Mouse (Mus musculus): Measurements from ENCODE around the gene Fbxl7. TPM values are rescaled to one million over a fixed set of nuclear protein-coding genes. Genes with fewer than 3 reads are reported as not detected.
"Not testable (repeated sequence)": the region's sequence is repeated elsewhere in the genome, so short reads cannot be mapped to it uniquely, and the experiment has no call there.

Fbxl7 gene
- polyA plus RNA-seq, 1 experiment from 2014 or later: 9.4 TPM

DNA sequence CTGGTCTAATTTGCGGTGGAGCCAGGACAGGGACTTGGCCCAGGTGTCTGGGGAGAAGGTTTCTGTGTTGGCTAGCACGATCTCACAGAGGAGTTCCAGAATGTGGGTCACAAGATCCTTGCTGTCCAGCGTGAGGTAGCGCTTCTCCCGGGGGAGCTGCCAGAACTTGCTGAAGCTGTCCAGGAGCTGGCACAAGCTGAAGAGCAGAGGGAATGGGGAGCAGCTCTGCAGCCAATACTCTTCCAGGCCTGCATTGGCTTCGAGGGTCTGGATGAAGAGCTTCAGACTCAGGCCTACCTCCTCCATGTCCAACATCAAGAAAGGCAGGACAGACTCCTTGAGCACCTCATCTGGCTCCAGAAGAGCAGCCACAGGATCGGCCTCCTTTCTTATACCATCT is 166.0 kb downstream of the Fbxl7 start:
- H3K36me3 ChIP-seq (replicated peaks); H3K4me3 ChIP-seq; H3K9ac ChIP-seq; H3K27me3 ChIP-seq (replicated peaks); H3K9me3 ChIP-seq; H3K27ac ChIP-seq; ATAC-seq (replicated peaks); H3K4me1 ChIP-seq; H3K4me2 ChIP-seq: not testable (repeated sequence)
- WGBS: 97% methylated on average over 6 of the region's 7 CpGs

DNA sequence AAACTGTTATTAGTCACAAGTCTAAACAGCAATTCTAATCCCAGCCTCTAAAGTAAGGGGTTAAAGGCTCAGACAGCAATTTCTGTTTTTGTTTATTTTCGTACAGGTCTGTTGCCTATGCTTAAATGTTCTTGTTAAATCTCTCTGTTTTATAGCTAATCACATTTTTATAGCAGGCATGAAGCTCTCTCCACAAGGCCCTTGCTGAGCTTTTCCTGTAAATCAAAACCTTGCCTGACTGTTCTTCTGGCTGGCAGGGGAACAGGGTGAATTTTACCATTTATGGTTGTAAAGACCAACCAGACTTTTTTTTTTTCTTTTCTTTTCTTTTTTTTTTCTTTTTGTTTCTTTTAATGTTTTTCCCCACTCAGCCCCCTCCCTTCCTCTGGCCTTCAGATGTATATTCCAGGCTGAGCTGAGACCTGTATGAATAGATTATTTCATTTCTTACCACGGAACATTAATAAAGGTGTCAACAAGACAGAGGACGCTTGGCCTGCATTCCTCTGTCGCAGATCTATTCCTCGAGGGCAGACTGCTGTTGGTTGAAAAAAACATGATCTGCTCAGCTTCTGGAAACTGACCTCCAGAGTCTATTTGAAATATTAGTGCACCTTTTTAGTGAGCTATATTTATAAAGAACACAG is 176.9 kb downstream of the Fbxl7 start:
- no peaks in the 10 kb centered on the region for H3K36me3 ChIP-seq (replicated peaks)
- no peaks in the 10 kb centered on the region for H3K9me3 ChIP-seq
- H3K4me1 ChIP-seq: peaks cover 15% of the 10 kb centered on the region
- H3K9ac ChIP-seq: no peak overlapping the region
- no peak overlapping the region for H3K27ac ChIP-seq
- no peak for ATAC-seq (replicated peaks)
- H3K4me3 ChIP-seq: no peak overlapping the region
- H3K27me3 ChIP-seq (replicated peaks): no peaks in the 10 kb centered on the region
- no peak overlapping the region for H3K4me2 ChIP-seq
- WGBS: 51% methylated on average over 5 of the region's 5 CpGs

DNA sequence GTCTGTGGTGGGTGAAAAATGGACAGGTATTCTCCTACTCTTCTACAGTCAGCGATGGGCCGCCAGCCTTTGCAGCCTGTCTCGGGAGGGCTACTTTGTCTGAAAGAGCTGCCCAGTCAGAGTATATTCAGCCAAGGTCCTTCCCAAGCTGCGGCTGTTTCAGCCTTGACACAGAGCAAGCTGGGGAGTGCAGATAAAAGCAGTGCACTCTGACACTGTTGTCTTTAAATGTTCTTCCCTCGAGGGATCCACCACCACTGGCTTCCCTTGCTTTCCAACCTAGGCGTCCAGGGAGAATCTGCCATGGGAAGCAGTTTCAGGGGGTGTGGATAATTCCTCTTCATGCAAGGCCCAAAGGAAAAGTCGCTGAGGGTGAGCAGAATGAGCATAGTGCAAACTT is 177.4 kb downstream of the Fbxl7 start:
- Histone ChIP-seq H3K4me3 (no peak overlapping the region), H3K36me3 (replicated peaks) (no peaks in the 10 kb centered on the region), H3K27me3 (replicated peaks) (no peaks in the 10 kb centered on the region), H3K9me3 (no peaks in the 10 kb centered on the region), H3K9ac (no peak overlapping the region), H3K27ac (no peak overlapping the region), H3K4me2 (no peak overlapping the region), H3K4me1 (peaks cover 15% of the 10 kb centered on the region)
- 63% methylated on average over 7 of the region's 7 CpGs for WGBS
- no peak for ATAC-seq (replicated peaks)

DNA sequence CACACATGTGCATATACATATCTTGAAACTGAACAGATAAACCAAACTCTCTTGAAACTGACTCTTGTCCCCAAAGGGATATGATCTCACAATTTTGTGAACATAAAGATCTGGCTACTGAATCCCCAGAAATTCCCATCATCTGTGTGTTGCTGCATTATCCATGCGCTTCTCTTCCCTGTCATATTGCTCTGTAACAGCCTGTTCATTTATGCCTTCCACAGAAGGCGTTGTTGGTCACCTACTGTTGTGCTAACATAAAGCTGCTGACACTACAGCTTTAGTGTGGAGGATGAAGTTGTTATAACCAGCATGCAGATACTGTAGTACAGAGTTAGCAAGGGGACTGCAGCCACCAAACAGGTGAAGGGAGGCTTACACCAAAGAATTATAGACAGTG is 179.2 kb downstream of the Fbxl7 start:
- no peaks in the 10 kb centered on the region for H3K27me3 ChIP-seq (replicated peaks)
- H3K9me3 ChIP-seq: no peaks in the 10 kb centered on the region
- no peak overlapping the region for H3K27ac ChIP-seq
- ATAC-seq (replicated peaks): no peak
- peaks cover 20% of the 10 kb centered on the region for H3K4me1 ChIP-seq
- no peaks in the 10 kb centered on the region for H3K36me3 ChIP-seq (replicated peaks)
- no peak overlapping the region for H3K9ac ChIP-seq
- 85% methylated on average over 2 of the region's 2 CpGs for WGBS
- H3K4me3 ChIP-seq: no peak overlapping the region
- H3K4me2 ChIP-seq: no peak overlapping the region

DNA sequence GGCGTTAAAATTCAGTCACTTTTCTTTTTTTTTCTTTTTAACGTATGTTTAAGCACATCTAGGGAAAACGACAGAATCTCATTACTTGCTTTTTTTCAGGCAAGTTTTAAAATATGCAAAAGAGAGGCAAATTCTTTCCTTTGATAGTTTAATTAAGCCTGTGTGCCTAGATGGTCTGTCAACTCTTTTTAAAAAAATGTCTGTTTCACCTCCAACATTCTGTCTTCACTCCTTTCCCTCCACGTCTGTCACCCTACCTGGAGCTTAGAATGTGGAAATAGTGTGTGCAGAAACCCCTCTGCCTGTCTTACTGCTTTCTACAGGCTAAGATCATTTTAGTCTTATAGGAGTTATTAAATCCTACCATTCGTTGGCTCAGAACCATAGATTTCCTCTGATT is 179.7 kb downstream of the Fbxl7 start:
- Histone ChIP-seq H3K9me3 (no peaks in the 10 kb centered on the region), H3K27ac (no peak overlapping the region), H3K27me3 (replicated peaks) (no peaks in the 10 kb centered on the region), H3K4me3 (no peak overlapping the region), H3K4me2 (no peak overlapping the region), H3K9ac (no peak overlapping the region), H3K36me3 (replicated peaks) (no peaks in the 10 kb centered on the region), H3K4me1 (peaks cover 20% of the 10 kb centered on the region)
- 47% methylated on average over 5 of the region's 5 CpGs for WGBS
- no peak for ATAC-seq (replicated peaks)

DNA sequence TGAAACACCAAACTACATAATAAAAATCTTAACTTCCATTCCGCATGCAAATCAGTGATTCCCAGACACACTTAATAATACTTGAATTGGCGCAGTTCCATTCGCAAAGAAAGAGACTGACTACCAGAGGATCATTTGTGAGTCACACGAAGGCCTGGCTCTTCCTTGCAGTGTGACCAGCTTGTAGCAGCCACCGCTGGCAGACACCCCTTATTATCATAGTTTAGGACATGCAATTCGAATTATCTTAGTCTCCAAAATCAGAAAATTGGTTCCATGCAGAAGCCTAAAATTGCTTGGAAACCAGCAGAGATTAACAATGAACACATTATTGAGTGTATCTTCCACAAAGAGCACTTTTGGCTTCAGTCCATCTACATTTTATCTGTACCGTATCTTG is 183.1 kb downstream of the Fbxl7 start:
- WGBS: 45% methylated on average over 7 of the region's 7 CpGs
- Histone ChIP-seq H3K4me2 (no peak overlapping the region), H3K9me3 (no peaks in the 10 kb centered on the region), H3K4me1 (peaks cover 13% of the 10 kb centered on the region; the same call in 1 of the 2 replicates), H3K36me3 (replicated peaks) (no peaks in the 10 kb centered on the region), H3K27ac (no peak overlapping the region), H3K4me3 (no peak overlapping the region), H3K27me3 (replicated peaks) (no peaks in the 10 kb centered on the region), H3K9ac (no peak overlapping the region)
- ATAC-seq (replicated peaks): no peak

DNA sequence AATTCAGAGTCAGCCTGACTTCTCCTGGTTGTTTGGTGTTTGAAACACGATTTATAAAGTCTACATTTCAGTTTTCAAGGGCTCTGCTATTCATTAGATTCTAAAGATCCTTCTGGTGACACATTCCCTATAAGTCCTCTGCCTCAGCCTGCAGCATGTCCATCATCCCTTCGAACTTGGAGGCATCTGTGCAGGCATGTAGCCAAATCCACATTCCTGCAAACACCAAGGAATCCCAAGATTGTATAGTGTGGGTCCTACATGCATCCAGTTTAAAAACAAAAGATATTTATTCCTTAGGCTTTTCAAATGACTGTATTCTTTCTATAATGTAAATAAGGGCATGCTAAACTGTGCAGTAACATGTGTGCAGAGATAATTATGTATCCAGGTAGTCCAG is 190.4 kb downstream of the Fbxl7 start:
- no peaks in the 10 kb centered on the region for H3K27me3 ChIP-seq (replicated peaks)
- no peaks in the 10 kb centered on the region for H3K36me3 ChIP-seq (replicated peaks)
- H3K4me1 ChIP-seq: no peaks in the 10 kb centered on the region
- H3K4me2 ChIP-seq: no peak overlapping the region
- no peak overlapping the region for H3K9ac ChIP-seq
- WGBS: 71% methylated on average over 2 of the region's 2 CpGs
- H3K27ac ChIP-seq: no peak overlapping the region
- H3K4me3 ChIP-seq: no peak overlapping the region
- no peak for ATAC-seq (replicated peaks)
- no peaks in the 10 kb centered on the region for H3K9me3 ChIP-seq

DNA sequence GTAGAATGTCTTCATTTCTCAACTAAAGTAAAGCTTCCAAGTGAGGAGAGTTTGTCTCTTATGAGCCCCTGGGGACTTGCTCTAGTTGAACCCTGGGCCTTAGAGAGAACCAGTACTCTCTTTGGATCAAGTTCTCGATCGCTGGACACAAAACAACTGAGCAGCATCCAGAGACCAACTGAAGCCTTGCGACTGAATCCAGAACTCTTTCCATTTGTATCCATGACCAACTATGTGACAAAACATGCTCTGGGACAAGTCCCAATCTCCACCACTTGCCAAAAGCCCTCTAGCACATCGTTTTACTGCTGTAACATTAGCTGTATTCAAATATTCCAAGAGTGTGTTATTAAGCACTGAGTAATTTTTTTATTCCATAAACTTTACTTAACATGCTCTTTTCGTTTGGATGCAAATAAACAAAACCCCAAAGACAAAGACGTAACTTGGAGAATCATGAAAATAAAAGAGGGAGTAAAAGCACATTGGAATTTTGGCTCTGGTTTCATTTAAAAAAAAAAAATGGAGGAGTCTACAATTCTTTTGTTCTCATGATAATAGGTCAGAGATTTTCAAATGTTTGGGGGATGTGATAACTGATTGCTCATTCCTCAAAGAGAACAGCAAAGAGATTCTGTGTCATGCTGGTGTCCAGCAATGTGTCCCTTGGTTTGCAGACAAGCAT is 192.1 kb downstream of the Fbxl7 start:
- H3K4me1 ChIP-seq: no peaks in the 10 kb centered on the region
- no peak overlapping the region for H3K27ac ChIP-seq
- H3K4me2 ChIP-seq: no peak overlapping the region
- no peak overlapping the region for H3K4me3 ChIP-seq
- H3K36me3 ChIP-seq (replicated peaks): no peaks in the 10 kb centered on the region
- H3K9ac ChIP-seq: no peak overlapping the region
- 91% methylated on average over 6 of the region's 6 CpGs for WGBS
- H3K27me3 ChIP-seq (replicated peaks): no peaks in the 10 kb centered on the region
- no peaks in the 10 kb centered on the region for H3K9me3 ChIP-seq
- ATAC-seq (replicated peaks): no peak

DNA sequence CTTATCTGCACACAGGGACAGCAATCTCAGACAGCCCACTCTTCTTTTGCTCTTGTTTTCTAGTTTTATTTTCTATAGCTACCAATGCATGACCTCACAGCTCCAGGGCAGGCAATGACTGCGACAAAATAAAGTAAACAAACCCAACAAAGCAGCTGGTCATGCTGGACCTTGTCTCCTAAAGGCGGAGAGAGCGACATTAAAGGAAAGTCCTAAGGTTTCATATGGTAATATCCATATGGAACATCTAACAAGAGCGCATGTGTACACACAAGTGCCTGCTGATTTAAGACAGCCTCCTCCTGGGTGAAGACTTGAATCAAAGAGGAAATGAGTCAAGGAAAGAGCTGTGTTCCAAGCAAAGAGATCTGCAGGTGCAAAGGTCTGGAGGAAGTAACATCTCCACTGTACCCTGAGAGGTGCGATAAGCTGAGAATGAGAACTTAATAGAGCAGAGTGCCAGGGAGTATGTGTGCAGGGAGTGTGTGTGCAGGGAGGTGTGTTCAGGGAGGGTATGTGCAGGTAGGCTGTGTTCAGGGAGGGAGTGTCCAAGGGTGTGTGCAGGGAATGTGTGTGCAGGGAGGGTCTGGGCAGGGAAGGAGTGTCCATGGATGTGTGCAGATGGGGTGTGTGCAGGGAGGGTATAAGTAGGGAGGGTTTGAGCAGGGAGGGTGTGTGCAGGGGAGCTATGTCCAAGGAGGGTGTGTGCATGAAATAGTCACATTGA is 193.3 kb downstream of the Fbxl7 start:
- no peak overlapping the region for H3K4me3 ChIP-seq
- H3K4me2 ChIP-seq: no peak overlapping the region
- H3K36me3 ChIP-seq (replicated peaks): no peaks in the 10 kb centered on the region
- no peaks in the 10 kb centered on the region for H3K27me3 ChIP-seq (replicated peaks)
- H3K27ac ChIP-seq: no peak overlapping the region
- no peak for ATAC-seq (replicated peaks)
- H3K9ac ChIP-seq: no peak overlapping the region
- no peaks in the 10 kb centered on the region for H3K9me3 ChIP-seq
- WGBS: 66% methylated on average over 5 of the region's 5 CpGs
- no peaks in the 10 kb centered on the region for H3K4me1 ChIP-seq

DNA sequence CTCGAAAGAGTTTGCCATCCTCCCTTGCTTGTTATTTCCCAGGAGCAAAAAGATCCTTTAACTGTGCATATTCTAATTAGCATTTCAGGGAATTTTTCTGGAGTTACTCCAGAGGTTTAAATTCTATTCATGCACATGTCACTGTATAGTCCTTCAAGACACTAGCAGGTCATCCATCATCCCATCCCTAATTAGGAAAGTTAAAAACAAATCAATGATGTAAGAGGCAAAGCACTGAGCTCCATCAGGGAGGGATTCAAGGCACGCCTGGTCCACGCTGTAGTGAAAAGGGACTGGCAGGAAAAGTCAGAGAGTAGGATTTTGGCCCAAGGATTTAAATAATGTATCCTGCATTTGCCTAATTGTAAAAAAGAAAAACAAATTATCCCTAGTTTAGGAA is 202.3 kb downstream of the Fbxl7 start:
- Histone ChIP-seq H3K36me3 (replicated peaks) (no peaks in the 10 kb centered on the region), H3K27ac (no peak overlapping the region), H3K9me3 (no peaks in the 10 kb centered on the region), H3K27me3 (replicated peaks) (no peaks in the 10 kb centered on the region), H3K4me3 (no peak overlapping the region), H3K4me2 (no peak overlapping the region), H3K9ac (no peak overlapping the region), H3K4me1 (peaks cover 5% of the 10 kb centered on the region; the same call in 1 of the 2 replicates)
- WGBS: 64% methylated on average over 3 of the region's 3 CpGs
- ATAC-seq (replicated peaks): no peak

DNA sequence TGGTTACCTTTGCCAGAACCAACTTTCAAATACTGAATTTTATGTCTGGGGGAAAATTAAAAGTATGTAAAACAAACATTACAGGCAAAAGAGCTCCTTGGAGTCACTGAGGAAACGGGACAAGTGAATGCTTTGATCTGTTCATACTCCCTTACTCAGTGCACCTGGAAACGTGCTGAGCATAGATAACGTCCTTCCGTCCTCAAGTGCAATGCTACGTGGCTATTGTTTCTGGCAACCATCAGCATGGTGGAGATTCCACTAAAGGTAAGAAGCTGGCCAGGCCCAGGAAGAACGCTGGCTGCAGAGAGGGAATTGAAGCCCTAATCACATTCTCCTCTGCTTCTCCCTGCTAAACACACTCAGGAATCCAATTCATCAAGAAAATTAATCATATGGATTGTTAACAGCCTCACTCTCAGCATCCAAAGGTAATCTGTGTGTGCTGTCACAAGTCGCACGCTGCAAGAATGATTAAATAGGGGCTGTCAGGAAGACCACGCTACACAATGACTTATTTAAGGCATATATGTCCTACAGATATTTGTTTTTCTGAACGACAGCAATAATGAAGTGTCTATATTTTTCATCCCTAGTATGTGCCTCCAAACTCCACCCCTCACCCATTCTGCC is 206.8 kb downstream of the Fbxl7 start:
- Histone ChIP-seq H3K36me3 (replicated peaks) (no peaks in the 10 kb centered on the region), H3K4me3 (no peak overlapping the region), H3K9me3 (no peaks in the 10 kb centered on the region), H3K27ac (no peak overlapping the region), H3K4me1 (peaks cover 12% of the 10 kb centered on the region; the same call in 1 of the 2 replicates), H3K4me2 (no peak overlapping the region), H3K27me3 (replicated peaks) (no peaks in the 10 kb centered on the region), H3K9ac (no peak overlapping the region)
- ATAC-seq (replicated peaks): peak; percentile 59; the same call in 1 of the 2 replicates
- 53% methylated on average over 10 of the region's 10 CpGs for WGBS

DNA sequence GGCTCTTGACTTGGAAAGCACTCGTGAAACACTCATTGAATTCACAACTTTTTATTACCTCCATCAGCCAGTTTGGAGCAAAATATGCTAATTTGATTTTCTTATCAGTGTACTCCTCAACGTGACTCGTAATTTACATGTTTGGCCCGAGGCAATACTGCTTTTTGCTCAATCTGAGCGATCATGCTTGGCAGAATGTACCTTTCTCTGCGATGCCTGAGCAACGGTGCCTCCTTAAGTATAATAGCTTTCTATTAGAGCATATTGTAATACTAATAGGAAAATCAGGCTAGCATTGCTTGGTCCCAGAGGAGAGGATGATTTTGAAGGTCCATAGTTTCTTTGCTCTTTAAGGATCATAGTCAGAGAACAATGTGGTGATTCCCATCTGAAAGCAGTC is 207.7 kb downstream of the Fbxl7 start:
- H3K9ac ChIP-seq: no peak overlapping the region
- ATAC-seq (replicated peaks): peak; percentile 61; the same call in 1 of the 2 replicates
- 0 out of 2 replicates have a peak overlapping the region, but pooled peaks have one; percentile 8 for H3K27ac ChIP-seq
- H3K4me1 ChIP-seq: peaks cover 12% of the 10 kb centered on the region; the same call in 1 of the 2 replicates
- H3K9me3 ChIP-seq: no peaks in the 10 kb centered on the region
- no peak overlapping the region for H3K4me2 ChIP-seq
- H3K36me3 ChIP-seq (replicated peaks): no peaks in the 10 kb centered on the region
- H3K4me3 ChIP-seq: no peak overlapping the region
- 42% methylated on average over 7 of the region's 7 CpGs for WGBS
- H3K27me3 ChIP-seq (replicated peaks): no peaks in the 10 kb centered on the region
